Comparison of ENCODE assay signal across 16 mouse cellular contexts in the genomic region with DNA sequence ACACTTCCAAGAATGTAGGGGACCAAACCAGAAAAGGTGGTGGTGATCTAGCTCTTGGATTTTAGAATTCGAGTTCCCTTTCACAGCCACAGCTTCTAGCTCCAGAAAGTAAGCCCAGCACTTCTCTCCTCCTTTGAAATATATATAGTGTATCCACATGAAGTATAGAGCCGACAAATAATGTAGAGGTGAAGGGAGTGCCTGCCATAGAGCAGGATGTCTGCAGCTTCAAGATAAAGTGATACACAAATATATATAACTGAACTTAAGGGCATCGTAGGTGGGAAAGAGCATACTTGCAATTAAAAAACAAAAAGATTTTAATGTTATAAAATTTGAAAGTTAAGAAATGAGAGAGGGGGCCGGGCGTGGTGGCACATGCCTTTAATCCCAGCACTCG. TPM values are rescaled to one million over a fixed set of nuclear protein-coding genes. Genes with fewer than 3 reads are reported as not detected.
DNase-seq lines count a peak whose midpoint lies in the region; ATAC-seq lines count a peak whose summit lies in the region.
"Not testable (repeated sequence)": the region's sequence is repeated elsewhere in the genome, so short reads cannot be mapped to it uniquely, and the experiment has no call there.
"Had no signal": no experiment of that assay in that cellular context is flagged by ENCODE, and none has a peak within 500 bp of the region (broad histone marks: within the 10 kb centered on the region; RNA-seq: fewer than 3 reads in every experiment).

No protein-coding gene starts in this region.

- H3K27ac ChIP-seq in liver, embryonic 11.5 days (ENCODE audit: low read depth, low read length); liver, embryonic 13.5 days: not testable (repeated sequence)

- ATAC-seq in erythroblast, adult 5-6 weeks (replicated peaks; ENCODE audit: low FRiP score, poor library complexity, severe bottlenecking) = peak; percentile 63
- peak; percentile 16; the same call in 1 of the 2 replicates for ATAC-seq in liver, embryonic 11.5 days (replicated peaks; ENCODE audit: low FRiP score)
- ATAC-seq in liver, embryonic 13.5 days (ENCODE audit: low read depth) = peak; percentile 15; the same call in 1 of the 2 replicates
- peak; percentile 16; the same call in 1 of the 2 replicates for ATAC-seq in megakaryocyte progenitor cell, adult 5-6 weeks (replicated peaks; ENCODE audit: poor library complexity)

- not testable (repeated sequence) for H3K4me3 ChIP-seq in liver, embryonic 11.5 days (ENCODE audit: low read depth, low read length); liver, embryonic 13.5 days (replicated peaks)

- H3K4me2 ChIP-seq in liver, embryonic 11.5 days; liver, embryonic 13.5 days: not testable (repeated sequence)

- not testable (repeated sequence) for H3K4me1 ChIP-seq in liver, embryonic 11.5 days (replicated peaks; ENCODE audit: control insufficient read depth, insufficient read depth, low read length); liver, embryonic 13.5 days (replicated peaks)

- H3K9me3 ChIP-seq in liver, embryonic 11.5 days (ENCODE audit: control insufficient read depth, low read length); liver, embryonic 13.5 days (replicated peaks): not testable (repeated sequence)

- WGBS in liver, embryonic 11.5 days = no CpG with 5 or more reads among the region's 6 CpGs
- no CpG with 5 or more reads among the region's 6 CpGs for WGBS in liver, embryonic 13.5 days (ENCODE audit: insufficient replicate concordance)

- not testable (repeated sequence) for H3K36me3 ChIP-seq in liver, embryonic 11.5 days (ENCODE audit: control insufficient read depth, insufficient read depth, low read length); liver, embryonic 13.5 days

- H3K27me3 ChIP-seq in liver, embryonic 11.5 days (replicated peaks; ENCODE audit: control insufficient read depth, insufficient read depth, low read length); liver, embryonic 13.5 days: not testable (repeated sequence)

- DNase-seq in liver, embryonic 11.5 days (ENCODE audit: low spot score); liver, embryonic 13.5 days: not testable (repeated sequence)

- not testable (repeated sequence) for H3K9ac ChIP-seq in liver, embryonic 11.5 days (ENCODE audit: low read depth, low read length); liver, embryonic 13.5 days

RNA-seq across cellular contexts. Expression of a gene that starts 15.5 kb away (rescaled TPM):
- 35.0 and 43.1 TPM in 2 replicates for total RNA-seq in erythroblast, adult 5-6 weeks (2015; ENCODE audit: low replicate concordance)
- 17.9 and 28.6 TPM in 2 replicates for total RNA-seq in erythroblast, adult 5-6 weeks (2017; ENCODE audit: low replicate concordance)
- polyA plus RNA-seq in liver, embryonic 11.5 days (2014; fragmentation: Nextera tagmentation; extraction: Ambion mirVana) = 67.2 and 73.1 TPM in 2 replicates
- 28.6 and 31.5 TPM in 2 replicates for polyA plus RNA-seq in liver, embryonic 13.5 days (2015; fragmentation: Nextera tagmentation; extraction: Ambion mirVana)
- total RNA-seq in megakaryocyte progenitor cell, adult 5-6 weeks (2015) = 57.6 and 71.7 TPM in 2 replicates
- total RNA-seq in megakaryocyte progenitor cell, adult 5-6 weeks (2017) = 24.2 and 39.0 TPM in 2 replicates

RNA-seq across cellular contexts. Expression of a gene that starts 15.5 kb away (rescaled TPM):
- not detected in 2 replicates for total RNA-seq in erythroblast, adult 5-6 weeks (2015; ENCODE audit: low replicate concordance)
- 2.1 and 6.7 TPM in 2 replicates for total RNA-seq in erythroblast, adult 5-6 weeks (2017; ENCODE audit: low replicate concordance)
- polyA plus RNA-seq in liver, embryonic 11.5 days (2014; fragmentation: Nextera tagmentation; extraction: Ambion mirVana) = 5.4 and 5.6 TPM in 2 replicates
- polyA plus RNA-seq in liver, embryonic 13.5 days (2015; fragmentation: Nextera tagmentation; extraction: Ambion mirVana) = 3.8 and 4.8 TPM in 2 replicates
- 3.9 and 4.3 TPM in 2 replicates for total RNA-seq in megakaryocyte progenitor cell, adult 5-6 weeks (2015)
- 2.0 and 2.9 TPM in 2 replicates for total RNA-seq in megakaryocyte progenitor cell, adult 5-6 weeks (2017)

RNA-seq across cellular contexts. Expression of a gene that starts 15.8 kb away (rescaled TPM):
- total RNA-seq in erythroblast, adult 5-6 weeks (2015; ENCODE audit: low replicate concordance) = not detected in 2 replicates
- total RNA-seq in erythroblast, adult 5-6 weeks (2017; ENCODE audit: low replicate concordance) = not detected in 2 replicates
- 3.9 and 4.4 TPM in 2 replicates for polyA plus RNA-seq in liver, embryonic 11.5 days (2014; fragmentation: Nextera tagmentation; extraction: Ambion mirVana)
- 2.1 and 3.1 TPM in 2 replicates for polyA plus RNA-seq in liver, embryonic 13.5 days (2015; fragmentation: Nextera tagmentation; extraction: Ambion mirVana)
- total RNA-seq in megakaryocyte progenitor cell, adult 5-6 weeks (2015) = 1.0 and 1.9 TPM in 2 replicates
- total RNA-seq in megakaryocyte progenitor cell, adult 5-6 weeks (2017) = 0.33 TPM in 1 of 2 replicates, not detected in the other
- total RNA-seq: forebrain, postnatal 0 days had no signal
- polyA plus RNA-seq: cerebellum, adult 2 months; embryonic facial prominence, embryonic 10.5 days; embryonic facial prominence, embryonic 12.5 days; embryonic facial prominence, embryonic 14.5 days; forebrain, embryonic 11.5 days; forebrain, embryonic 15.5 days; forebrain, postnatal 0 days had no signal

RNA-seq across cellular contexts. Expression of a gene that starts 15.8 kb away (rescaled TPM):
- total RNA-seq in erythroblast, adult 5-6 weeks (2015; ENCODE audit: low replicate concordance) = 1.0 TPM in 1 of 2 replicates, not detected in the other
- 2.4 and 4.8 TPM in 2 replicates for total RNA-seq in erythroblast, adult 5-6 weeks (2017; ENCODE audit: low replicate concordance)
- 3.0 and 4.6 TPM in 2 replicates for polyA plus RNA-seq in liver, embryonic 11.5 days (2014; fragmentation: Nextera tagmentation; extraction: Ambion mirVana)
- 3.9 and 4.9 TPM in 2 replicates for polyA plus RNA-seq in liver, embryonic 13.5 days (2015; fragmentation: Nextera tagmentation; extraction: Ambion mirVana)
- total RNA-seq in megakaryocyte progenitor cell, adult 5-6 weeks (2015) = 10.1 and 11.6 TPM in 2 replicates
- 15.4 and 16.3 TPM in 2 replicates for total RNA-seq in megakaryocyte progenitor cell, adult 5-6 weeks (2017)

RNA-seq across cellular contexts. Expression of a gene that starts 46.9 kb away (rescaled TPM):
- not detected in 2 replicates for total RNA-seq in erythroblast, adult 5-6 weeks (2015; ENCODE audit: low replicate concordance)
- total RNA-seq in erythroblast, adult 5-6 weeks (2017; ENCODE audit: low replicate concordance) = not detected in 2 replicates
- 1.3 and 2.6 TPM in 2 replicates for polyA plus RNA-seq in liver, embryonic 11.5 days (2014; fragmentation: Nextera tagmentation; extraction: Ambion mirVana)
- 1.2 and 1.7 TPM in 2 replicates for polyA plus RNA-seq in liver, embryonic 13.5 days (2015; fragmentation: Nextera tagmentation; extraction: Ambion mirVana)
- total RNA-seq in megakaryocyte progenitor cell, adult 5-6 weeks (2015) = 0.24 and 0.52 TPM in 2 replicates
- 1.1 TPM in 1 of 2 replicates, not detected in the other for total RNA-seq in megakaryocyte progenitor cell, adult 5-6 weeks (2017)
- total RNA-seq: adrenal gland, adult 18-20 months; adrenal gland, adult 8-10 months; adrenal gland, postnatal 36 days; forebrain, postnatal 0 days had no signal
- polyA plus RNA-seq: embryonic facial prominence, embryonic 12.5 days; forebrain, embryonic 13.5 days; Patski had no signal
